Mouse (Mus musculus): ENCODE measurements at regions not wholly inside any gene's neighbourhood (a gene's known extent, or its start where the extent isn't known, plus 50 kb on each side); places are given as distances from the start of the nearest gene placed in this dataset.

DNA sequence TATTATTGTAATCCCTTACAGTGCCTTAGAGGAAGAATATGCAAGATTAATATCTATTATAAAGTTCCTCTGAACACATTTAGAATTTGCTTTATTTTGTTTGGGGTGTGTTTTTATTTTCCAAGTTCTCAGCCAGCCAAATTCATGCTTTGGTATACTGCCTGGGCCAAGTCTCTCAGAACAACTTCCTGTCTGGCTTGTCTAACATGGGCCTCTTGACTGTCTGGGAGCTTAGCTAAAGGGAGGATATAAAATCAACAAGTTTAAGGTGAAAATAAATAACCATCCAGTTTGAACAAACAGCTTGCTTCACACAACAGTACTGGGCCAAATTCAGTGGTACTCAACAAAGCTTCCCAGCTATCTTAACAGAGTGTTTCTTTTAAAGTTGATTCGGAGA lies 669.5 kb downstream of the Kcnj2 start:
- no peaks in the 10 kb centered on the region for H3K4me1 ChIP-seq (replicated peaks; ENCODE audit: control insufficient read depth, insufficient read depth, low read length)
- no peak overlapping the region for H3K4me3 ChIP-seq (replicated peaks; ENCODE audit: low read length)
- no peaks in the 10 kb centered on the region for H3K36me3 ChIP-seq (ENCODE audit: control insufficient read depth, insufficient read depth)
- ATAC-seq = no peak
- H3K4me2 ChIP-seq (ENCODE audit: low read length) = no peak overlapping the region
- no peaks in the 10 kb centered on the region for H3K9me3 ChIP-seq (ENCODE audit: control insufficient read depth, low read length)
- H3K27ac ChIP-seq (ENCODE audit: low read length) = no peak overlapping the region
- 93% methylated on average over 1 of the region's 1 CpGs for WGBS
- no peaks in the 10 kb centered on the region for H3K27me3 ChIP-seq (replicated peaks; ENCODE audit: control insufficient read depth, insufficient read depth, low read length)
- H3K9ac ChIP-seq (replicated peaks; ENCODE audit: low read depth, low read length) = no peak overlapping the region

- Histone ChIP-seq H3K9me3 (ENCODE audit: control insufficient read depth, low read length) (no peaks in the 10 kb centered on the region), H3K4me3 (replicated peaks; ENCODE audit: low read length) (no peak overlapping the region), H3K27ac (ENCODE audit: low read length) (no peak overlapping the region), H3K4me2 (ENCODE audit: low read length) (no peak overlapping the region), H3K9ac (replicated peaks; ENCODE audit: low read depth, low read length) (no peak overlapping the region), H3K27me3 (replicated peaks; ENCODE audit: control insufficient read depth, insufficient read depth, low read length) (no peaks in the 10 kb centered on the region), H3K36me3 (ENCODE audit: control insufficient read depth, insufficient read depth) (no peaks in the 10 kb centered on the region), H3K4me1 (replicated peaks; ENCODE audit: control insufficient read depth, insufficient read depth, low read length) (no peaks in the 10 kb centered on the region)
- no peak for ATAC-seq
- WGBS = 95% methylated on average over 5 of the region's 5 CpGs
Measured at GRCm38 (mm10) chr11:111735961-111736360, 670.0 kb downstream of the Kcnj2 start.

- Histone ChIP-seq H3K27ac (ENCODE audit: low read length) (no peak overlapping the region), H3K4me1 (replicated peaks; ENCODE audit: control insufficient read depth, insufficient read depth, low read length) (no peaks in the 10 kb centered on the region), H3K9me3 (ENCODE audit: control insufficient read depth, low read length) (no peaks in the 10 kb centered on the region), H3K36me3 (ENCODE audit: control insufficient read depth, insufficient read depth) (no peaks in the 10 kb centered on the region), H3K9ac (replicated peaks; ENCODE audit: low read depth, low read length) (no peak overlapping the region), H3K4me3 (replicated peaks; ENCODE audit: low read length) (no peak overlapping the region), H3K27me3 (replicated peaks; ENCODE audit: control insufficient read depth, insufficient read depth, low read length) (no peaks in the 10 kb centered on the region), H3K4me2 (ENCODE audit: low read length) (no peak overlapping the region)
- 59% methylated on average over 6 of the region's 6 CpGs for WGBS
- ATAC-seq = no peak
Measured at GRCm38 (mm10) chr11:111743356-111743755, 677.4 kb downstream of the Kcnj2 start.

GRCm38 (mm10) chr11:111747262-111747946 lies 681.4 kb downstream of the Kcnj2 start:
- H3K27ac ChIP-seq (ENCODE audit: low read length) = no peak overlapping the region
- WGBS = 79% methylated on average over 7 of the region's 7 CpGs
- no peak overlapping the region for H3K4me2 ChIP-seq (ENCODE audit: low read length)

GRCm38 (mm10) chr11:111747947-111748322 lies 682.0 kb downstream of the Kcnj2 start:
- WGBS = 87% methylated on average over 2 of the region's 2 CpGs

More at GRCm38 (mm10) chr11:111747262-111747946, 681.4 kb downstream of the Kcnj2 start:
- no peak overlapping the region for H3K9ac ChIP-seq (replicated peaks; ENCODE audit: low read depth, low read length)
- no peaks in the 10 kb centered on the region for H3K27me3 ChIP-seq (replicated peaks; ENCODE audit: control insufficient read depth, insufficient read depth, low read length)
- no peak for ATAC-seq
- no peaks in the 10 kb centered on the region for H3K4me1 ChIP-seq (replicated peaks; ENCODE audit: control insufficient read depth, insufficient read depth, low read length)
- H3K4me3 ChIP-seq (replicated peaks; ENCODE audit: low read length) = no peak overlapping the region
- H3K36me3 ChIP-seq (ENCODE audit: control insufficient read depth, insufficient read depth) = no peaks in the 10 kb centered on the region
- no peaks in the 10 kb centered on the region for H3K9me3 ChIP-seq (ENCODE audit: control insufficient read depth, low read length)

DNA sequence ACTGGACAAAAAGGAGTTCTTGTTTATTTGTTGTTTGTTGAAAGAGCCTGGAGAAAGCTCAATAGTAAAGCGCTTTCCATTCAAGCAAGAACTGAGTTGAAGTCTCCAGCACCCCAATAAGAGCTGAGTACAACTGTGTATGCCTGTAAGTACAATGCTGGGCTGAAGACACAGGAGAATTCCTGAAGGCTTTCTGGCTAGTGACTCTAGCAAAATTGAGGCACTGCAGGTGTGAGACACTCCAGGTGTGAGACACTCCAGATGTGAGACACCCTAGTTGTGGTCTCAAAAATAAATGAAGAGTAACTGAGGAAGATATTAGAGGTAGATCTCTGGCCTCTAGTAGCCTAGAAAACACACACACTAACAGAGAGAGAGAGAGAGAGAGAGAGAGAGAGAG lies 682.5 kb downstream of the Kcnj2 start:
- Histone ChIP-seq H3K9me3 (ENCODE audit: control insufficient read depth, low read length) (no peaks in the 10 kb centered on the region), H3K4me3 (replicated peaks; ENCODE audit: low read length) (no peak overlapping the region), H3K9ac (replicated peaks; ENCODE audit: low read depth, low read length) (no peak overlapping the region), H3K27me3 (replicated peaks; ENCODE audit: control insufficient read depth, insufficient read depth, low read length) (no peaks in the 10 kb centered on the region), H3K4me1 (replicated peaks; ENCODE audit: control insufficient read depth, insufficient read depth, low read length) (no peaks in the 10 kb centered on the region), H3K36me3 (ENCODE audit: control insufficient read depth, insufficient read depth) (no peaks in the 10 kb centered on the region), H3K27ac (ENCODE audit: low read length) (no peak overlapping the region), H3K4me2 (ENCODE audit: low read length) (no peak overlapping the region)
- ATAC-seq = no peak
- WGBS = 89% methylated on average over 1 of the region's 1 CpGs

More at GRCm38 (mm10) chr11:111747947-111748322, 682.0 kb downstream of the Kcnj2 start:
- Histone ChIP-seq H3K9ac (replicated peaks; ENCODE audit: low read depth, low read length) (no peak overlapping the region), H3K9me3 (ENCODE audit: control insufficient read depth, low read length) (no peaks in the 10 kb centered on the region), H3K4me2 (ENCODE audit: low read length) (no peak overlapping the region), H3K27ac (ENCODE audit: low read length) (no peak overlapping the region), H3K4me1 (replicated peaks; ENCODE audit: control insufficient read depth, insufficient read depth, low read length) (no peaks in the 10 kb centered on the region), H3K36me3 (ENCODE audit: control insufficient read depth, insufficient read depth) (no peaks in the 10 kb centered on the region), H3K4me3 (replicated peaks; ENCODE audit: low read length) (no peak overlapping the region), H3K27me3 (replicated peaks; ENCODE audit: control insufficient read depth, insufficient read depth, low read length) (no peaks in the 10 kb centered on the region)
- ATAC-seq = no peak

DNA sequence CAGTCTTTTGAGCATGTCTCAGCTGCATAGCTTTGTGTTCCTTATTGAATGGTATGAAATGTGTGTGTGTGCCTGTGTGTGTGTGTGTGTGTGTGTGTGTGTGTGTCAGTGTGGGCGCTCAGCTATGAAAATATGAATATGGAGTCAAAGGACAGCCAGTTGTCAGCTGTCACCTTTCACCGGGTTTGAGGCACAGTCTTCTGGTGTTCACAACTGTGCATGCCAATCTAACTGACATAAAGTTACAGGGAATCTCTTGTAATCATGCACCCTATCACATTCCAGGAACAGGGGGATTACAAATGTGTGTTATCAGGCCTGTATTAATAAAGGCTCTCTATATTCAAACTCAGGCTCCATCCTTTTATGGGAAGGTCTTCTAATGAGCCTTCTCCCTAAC lies 688.8 kb downstream of the Kcnj2 start:
- 81% methylated on average over 2 of the region's 2 CpGs for WGBS
- Histone ChIP-seq H3K4me2 (ENCODE audit: low read length) (no peak overlapping the region), H3K9ac (replicated peaks; ENCODE audit: low read depth, low read length) (no peak overlapping the region), H3K36me3 (ENCODE audit: control insufficient read depth, insufficient read depth) (no peaks in the 10 kb centered on the region), H3K4me1 (replicated peaks; ENCODE audit: control insufficient read depth, insufficient read depth, low read length) (no peaks in the 10 kb centered on the region), H3K4me3 (replicated peaks; ENCODE audit: low read length) (no peak overlapping the region), H3K27me3 (replicated peaks; ENCODE audit: control insufficient read depth, insufficient read depth, low read length) (no peaks in the 10 kb centered on the region), H3K27ac (ENCODE audit: low read length) (no peak overlapping the region), H3K9me3 (ENCODE audit: control insufficient read depth, low read length) (no peaks in the 10 kb centered on the region)
- no peak for ATAC-seq

DNA sequence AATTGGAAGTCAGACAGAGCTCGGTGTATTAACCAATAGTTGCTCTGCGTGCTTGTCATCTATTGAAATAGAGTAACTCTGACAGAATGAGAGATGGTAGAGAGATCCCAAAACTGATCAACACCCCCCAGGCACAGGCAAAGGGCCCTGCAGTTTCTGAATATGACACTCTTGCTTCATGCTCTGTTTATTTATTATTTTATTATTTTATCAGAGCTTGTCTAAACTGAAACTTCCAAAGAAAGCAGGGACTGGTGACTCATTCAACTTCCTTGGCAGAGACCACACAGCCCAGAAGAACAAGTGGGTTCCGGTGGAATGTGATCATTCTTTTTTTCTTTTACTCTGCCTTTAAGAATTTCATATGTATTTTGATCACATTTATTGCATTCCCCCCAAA lies 697.1 kb downstream of the Kcnj2 start:
- no peak overlapping the region for H3K9ac ChIP-seq (replicated peaks; ENCODE audit: low read depth, low read length)
- no peaks in the 10 kb centered on the region for H3K36me3 ChIP-seq (ENCODE audit: control insufficient read depth, insufficient read depth)
- WGBS = 88% methylated on average over 3 of the region's 3 CpGs
- H3K4me2 ChIP-seq (ENCODE audit: low read length) = no peak overlapping the region
- no peak overlapping the region for H3K4me3 ChIP-seq (replicated peaks; ENCODE audit: low read length)
- no peaks in the 10 kb centered on the region for H3K27me3 ChIP-seq (replicated peaks; ENCODE audit: control insufficient read depth, insufficient read depth, low read length)
- H3K27ac ChIP-seq (ENCODE audit: low read length) = no peak overlapping the region
- no peaks in the 10 kb centered on the region for H3K9me3 ChIP-seq (ENCODE audit: control insufficient read depth, low read length)
- no peak for ATAC-seq
- H3K4me1 ChIP-seq (replicated peaks; ENCODE audit: control insufficient read depth, insufficient read depth, low read length) = peaks cover 5% of the 10 kb centered on the region; the same call in 1 of the 2 replicates

GRCm38 (mm10) chr11:111766371-111767011 lies 700.5 kb downstream of the Kcnj2 start:
- Histone ChIP-seq H3K4me2 (ENCODE audit: low read length) (no peak overlapping the region), H3K4me3 (replicated peaks; ENCODE audit: low read length) (no peak overlapping the region), H3K36me3 (ENCODE audit: control insufficient read depth, insufficient read depth) (no peaks in the 10 kb centered on the region), H3K4me1 (replicated peaks; ENCODE audit: control insufficient read depth, insufficient read depth, low read length) (peaks cover 5% of the 10 kb centered on the region; the same call in 1 of the 2 replicates), H3K27ac (ENCODE audit: low read length) (peak overlapping the region; percentile 37; the same call in 1 of the 2 replicates), H3K9ac (replicated peaks; ENCODE audit: low read depth, low read length) (no peak overlapping the region), H3K27me3 (replicated peaks; ENCODE audit: control insufficient read depth, insufficient read depth, low read length) (no peaks in the 10 kb centered on the region), H3K9me3 (ENCODE audit: control insufficient read depth, low read length) (no peaks in the 10 kb centered on the region)
- peak; percentile 63 for ATAC-seq
- 8% methylated on average over 6 of the region's 6 CpGs for WGBS
